In genomic region chr8:118289525-118289924, GRCm38 (mm10) we compare ENCODE assay signal across 18 mouse cellular contexts. TPM values are rescaled to one million over a fixed set of nuclear protein-coding genes. Genes with fewer than 3 reads are reported as not detected.
A peak's percentile ranks its signal among the peaks of the same experiment; 100 is the strongest.
DNase-seq lines count a peak whose midpoint lies in the region; ATAC-seq and TF ChIP-seq lines count a peak whose summit lies in the region.
"Had no signal": no experiment of that assay in that cellular context is flagged by ENCODE, and none has a peak within 500 bp of the region (broad histone marks: within the 10 kb centered on the region; RNA-seq: fewer than 3 reads in every experiment).

No protein-coding gene starts in this region.

- DNase-seq in cerebellum, postnatal 10 days: peak; percentile 49 to 50
- DNase-seq in cerebellum, adult 2 months: no peak
- DNase-seq in heart, adult 8-10 months (ENCODE audit: low spot score): no peak
- no peak for DNase-seq in lung, postnatal 0 days (ENCODE audit: low spot score)
- no peak for DNase-seq in lung, postnatal 14 days
- DNase-seq: adrenal gland, postnatal 10 days; cerebellum, adult 8-10 months; layer of hippocampus, postnatal 36 days; lung, adult 2 months; midbrain, embryonic 14.5 days; right cerebral cortex, adult 18-20 months; thymus, postnatal 25 days had no signal

- no peak for TF ChIP-seq CTCF in cerebellum, adult 2 months (IDR thresholded peaks at IDR 0.05; ENCODE audit: borderline replicate concordance, insufficient read depth, low read depth, low read length)
- TF ChIP-seq CTCF in lung, postnatal 0 days (IDR thresholded peaks at IDR 0.05): peak; percentile 24

- no peak overlapping the region for H3K4me3 ChIP-seq in cerebellum, adult 2 months (replicated peaks; ENCODE audit: insufficient read depth, low read depth, low read length)
- no peak overlapping the region for H3K4me3 ChIP-seq in heart, embryonic 16.5 days (ENCODE audit: low read length)
- H3K4me3 ChIP-seq in lung, postnatal 0 days (ENCODE audit: low read depth, low read length): no peak overlapping the region
- no peak overlapping the region for H3K4me3 ChIP-seq in myocyte
- H3K4me3 ChIP-seq in neural tube, embryonic 15.5 days (replicated peaks): no peak overlapping the region
- H3K4me3 ChIP-seq: embryonic facial prominence, embryonic 13.5 days had no signal

- H3K9me3 ChIP-seq in heart, embryonic 16.5 days (replicated peaks; ENCODE audit: control insufficient read depth, low read length): no peaks in the 10 kb centered on the region
- H3K9me3 ChIP-seq in lung, postnatal 0 days (ENCODE audit: low read length): no peaks in the 10 kb centered on the region
- H3K9me3 ChIP-seq in neural tube, embryonic 15.5 days (replicated peaks): no peaks in the 10 kb centered on the region
- H3K9me3 ChIP-seq: embryonic facial prominence, embryonic 13.5 days had no signal

- peaks cover 25% of the 10 kb centered on the region for H3K79me2 ChIP-seq in myocyte (ENCODE audit: control insufficient read depth, insufficient read depth)

- ATAC-seq in heart, embryonic 16.5 days (replicated peaks; ENCODE audit: extremely low read depth, insufficient read depth, low FRiP score): no peak
- no peak for ATAC-seq in lung, postnatal 0 days
- no peak for ATAC-seq in neural tube, embryonic 15.5 days (ENCODE audit: low FRiP score)

- TF ChIP-seq EP300 in lung, postnatal 0 days (IDR thresholded peaks at IDR 0.05): no peak

- peaks cover 8% of the 10 kb centered on the region for H3K4me1 ChIP-seq in cerebellum, adult 2 months (ENCODE audit: control insufficient read depth, insufficient read depth, low read length)
- H3K4me1 ChIP-seq in heart, embryonic 16.5 days (ENCODE audit: control insufficient read depth, insufficient read depth, low read length): peaks cover 66% of the 10 kb centered on the region
- 0 out of 2 replicates have a peak, but pooled peaks cover 3% of the 10 kb centered on the region for H3K4me1 ChIP-seq in lung, postnatal 0 days (ENCODE audit: insufficient read depth, low read depth, low read length)
- H3K4me1 ChIP-seq in neural tube, embryonic 15.5 days: peaks cover 40% of the 10 kb centered on the region

- H3K4me2 ChIP-seq in heart, embryonic 16.5 days (ENCODE audit: low read depth, low read length): no peak overlapping the region
- H3K4me2 ChIP-seq in lung, postnatal 0 days (replicated peaks; ENCODE audit: low read depth, low read length): no peak overlapping the region
- H3K4me2 ChIP-seq in myocyte (ENCODE audit: low read depth): peak overlapping the region; percentile 55
- no peak overlapping the region for H3K4me2 ChIP-seq in neural tube, embryonic 15.5 days
- H3K4me2 ChIP-seq: embryonic facial prominence, embryonic 13.5 days had no signal

- no peak overlapping the region for H3ac ChIP-seq in myocyte (ENCODE audit: control insufficient read depth, insufficient read length)

- H3K36me3 ChIP-seq in heart, embryonic 16.5 days (ENCODE audit: control insufficient read depth, insufficient read depth): no peaks in the 10 kb centered on the region
- no peaks in the 10 kb centered on the region for H3K36me3 ChIP-seq in lung, postnatal 0 days (ENCODE audit: insufficient read depth, low read length)
- H3K36me3 ChIP-seq in myocyte (ENCODE audit: control insufficient read depth, insufficient read depth): no peaks in the 10 kb centered on the region
- H3K36me3 ChIP-seq in neural tube, embryonic 15.5 days: no peaks in the 10 kb centered on the region
- H3K36me3 ChIP-seq: embryonic facial prominence, embryonic 13.5 days had no signal

- no peak overlapping the region for H3K27ac ChIP-seq in cerebellum, adult 2 months (ENCODE audit: insufficient read depth, low read length)
- peak overlapping the region; percentile 88 for H3K27ac ChIP-seq in heart, embryonic 16.5 days (ENCODE audit: low read length)
- no peak overlapping the region for H3K27ac ChIP-seq in lung, postnatal 0 days (ENCODE audit: low read length)
- H3K27ac ChIP-seq in neural tube, embryonic 15.5 days (replicated peaks): no peak overlapping the region
- H3K27ac ChIP-seq: embryonic facial prominence, embryonic 13.5 days; macrophage had no signal

- no peaks in the 10 kb centered on the region; the same call in 1 of the 2 replicates for H3K27me3 ChIP-seq in cerebellum, adult 2 months (ENCODE audit: control insufficient read depth, insufficient read depth, low read length)
- H3K27me3 ChIP-seq in heart, embryonic 16.5 days (ENCODE audit: control insufficient read depth, insufficient read depth, low read length): no peaks in the 10 kb centered on the region
- H3K27me3 ChIP-seq in lung, postnatal 0 days (replicated peaks; ENCODE audit: insufficient read depth, low read length): 0 out of 2 replicates have a peak, but pooled peaks cover 10% of the 10 kb centered on the region
- no peaks in the 10 kb centered on the region for H3K27me3 ChIP-seq in myocyte (ENCODE audit: control insufficient read depth, insufficient read depth, insufficient read length)
- no peaks in the 10 kb centered on the region for H3K27me3 ChIP-seq in neural tube, embryonic 15.5 days (replicated peaks)

- H3K9ac ChIP-seq in heart, embryonic 16.5 days (ENCODE audit: low read length): no peak overlapping the region
- H3K9ac ChIP-seq in lung, postnatal 0 days (replicated peaks; ENCODE audit: low read depth): no peak overlapping the region
- no peak overlapping the region for H3K9ac ChIP-seq in neural tube, embryonic 15.5 days (replicated peaks)
- H3K9ac ChIP-seq: embryonic facial prominence, embryonic 13.5 days had no signal

- 87% methylated on average over 7 of the region's 7 CpGs for WGBS in cerebellum, adult 2 months
- 60% methylated on average over 7 of the region's 7 CpGs for WGBS in heart, embryonic 16.5 days
- WGBS in lung, postnatal 0 days: 72% methylated on average over 7 of the region's 7 CpGs
- WGBS in neural tube, embryonic 15.5 days: 88% methylated on average over 7 of the region's 7 CpGs

- TF ChIP-seq POLR2A in cerebellum, adult 2 months (IDR thresholded peaks at IDR 0.05; ENCODE audit: borderline replicate concordance, insufficient read depth, low read length): no peak
- no peak for TF ChIP-seq POLR2A in myocyte (IDR thresholded peaks at IDR 0.05; ENCODE audit: insufficient read length, low read depth)

TF ChIP-seq in myocyte, 11 proteins besides CTCF, POLR2A, EP300 and RAD21:
- no peak for TF ChIP-seq REST (IDR thresholded peaks at IDR 0.05; ENCODE audit: insufficient read depth, insufficient read length)
- no peak for TF ChIP-seq USF1 (IDR thresholded peaks at IDR 0.05; ENCODE audit: low read depth)
- TF ChIP-seq MYOD1 (IDR thresholded peaks at IDR 0.05; ENCODE audit: control insufficient read depth in 1 of 3, insufficient read length in 2 of 3, low read depth in 2 of 3): no peak
- TF ChIP-seq TCF3 (IDR thresholded peaks at IDR 0.05; ENCODE audit: insufficient read length, low read depth): no peak
- no peak for TF ChIP-seq MAX (IDR thresholded peaks at IDR 0.05; ENCODE audit: low read depth)
- no peak for TF ChIP-seq POLR2AphosphoS2 (IDR thresholded peaks at IDR 0.05; ENCODE audit: insufficient read length, low read depth)
- TF ChIP-seq E2F4 (IDR thresholded peaks at IDR 0.05; ENCODE audit: insufficient read depth): no peak
TF ChIP-seq in myocyte: peak in this region for 0.

RNA-seq across cellular contexts. Expression of gene Cdh13, which starts 6.0 kb away (rescaled TPM):
- polyA plus RNA-seq in cerebellum, adult 2 months (2012; rRNA removed): 16.2 and 18.4 TPM in 2 replicates
- polyA plus RNA-seq in heart, embryonic 16.5 days (2015; fragmentation: Nextera tagmentation; extraction: Ambion mirVana): 61.6 and 67.7 TPM in 2 replicates
- 100 to 1,000 TPM; 189 to 215 (median 197) TPM for total RNA-seq in heart, adult 8-10 months (2022)
- 8.6 and 9.6 TPM in 2 replicates for polyA plus RNA-seq in lung, postnatal 0 days (2015; fragmentation: Nextera tagmentation; extraction: Ambion mirVana)
- 56.6 TPM for polyA plus RNA-seq in myocyte (2012; fragmentation: generic; extraction: Trizol)
- polyA plus RNA-seq in neural tube, embryonic 15.5 days (2015; fragmentation: Nextera tagmentation; extraction: Ambion mirVana): 110 and 120 TPM in 2 replicates
- total RNA-seq: hematopoietic stem cell, adult 5-6 weeks had no signal
- polyA plus RNA-seq: macrophage had no signal

Comparison
In these comparisons a context has a peak if more than half of its experiments do, and no peak if none do; other contexts are left out.
1. DNase-seq: peak in cerebellum, postnatal 10 days (2 of 2); none in cerebellum, adult 2 months (0 of 2), heart, adult 8-10 months (single experiment), lung, postnatal 0 days (single experiment) and lung, postnatal 14 days (single experiment).